Mouse (Mus musculus) MEL (cell line): Measurements from ENCODE around the gene Macf1. TPM values are rescaled to one million over a fixed set of nuclear protein-coding genes. Genes with fewer than 3 reads are reported as not detected.

ENCODE experiments used
- DNase-seq: peaks from one replicate; pipeline ENCODE4 v3.0.0; 2011; ENCODE audit warnings: low read depth, low spot score
- H3K27ac ChIP-seq: 2 replicates; pipeline ENCODE4 v1.5.1; 2012; ENCODE audit warnings: low read depth, mild to moderate bottlenecking, control low read depth, low read length, moderate library complexity; ENCODE audit not compliant: control insufficient read depth
- H3K27me3 ChIP-seq, 2 experiments: fragments of 150-350 bp in 1 of 2; sonication (generic) in 1 of 2; 2 replicates each; pipeline ENCODE4 v1.6.1; 2012; ENCODE audit warnings: low read length in 2 of 2, mild to moderate bottlenecking in 2 of 2, improper control_type of control experiment in 1 of 2, moderate library complexity in 1 of 2; ENCODE audit not compliant: insufficient read depth in 2 of 2, control insufficient read depth in 1 of 2
- H3K36me3 ChIP-seq, 2 experiments: 2 replicates each; pipeline ENCODE4 v1.6.1; 2012 to 2014; ENCODE audit warnings: low read length in 2 of 2, improper control_type of control experiment in 1 of 2, inconsistent platforms in 1 of 2, mild to moderate bottlenecking in 1 of 2; ENCODE audit not compliant: insufficient read depth in 2 of 2, control insufficient read depth in 1 of 2
- H3K4me1 ChIP-seq, 2 experiments: fragments of 150-350 bp in 1 of 2; sonication (generic) in 1 of 2; 2 replicates each; pipeline ENCODE4 v1.6.1; 2012; ENCODE audit warnings: low read length in 2 of 2, improper control_type of control experiment in 1 of 2, mild to moderate bottlenecking in 1 of 2; ENCODE audit not compliant: insufficient read depth in 2 of 2, control insufficient read depth in 1 of 2
- H3K4me3 ChIP-seq, 2 experiments: fragments of 150-350 bp in 1 of 2; sonication (generic) in 1 of 2; 2 replicates each; pipeline ENCODE4 v1.5.1; 2012; ENCODE audit warnings: low read depth in 2 of 2, low read length in 2 of 2, mild to moderate bottlenecking in 2 of 2, moderate library complexity in 2 of 2, control low read depth in 1 of 2, improper control_type of control experiment in 1 of 2; ENCODE audit not compliant: control insufficient read depth in 1 of 2, insufficient read depth in 1 of 2
- H3K79me2 ChIP-seq: 2 replicates; pipeline ENCODE4 v1.6.1; 2012; ENCODE audit warnings: mild to moderate bottlenecking, low read length, moderate library complexity; ENCODE audit not compliant: control insufficient read depth, poor library complexity, insufficient read depth
- H3K9ac ChIP-seq: 2 replicates; pipeline ENCODE4 v1.6.1; 2012; ENCODE audit warnings: low read depth, mild to moderate bottlenecking, control low read depth, low read length, moderate library complexity; ENCODE audit not compliant: control insufficient read depth, poor library complexity, severe bottlenecking
- H3K9me3 ChIP-seq: fragments of 150-350 bp; sonication (generic); replicated peaks from 2 replicates; pipeline ENCODE4 v1.6.1; 2012; ENCODE audit warnings: mild to moderate bottlenecking, low read length, improper control_type of control experiment, moderate library complexity; ENCODE audit not compliant: insufficient read depth
- CTCF ChIP-seq, 3 experiments: IDR thresholded peaks in 2 of 3; conservative IDR thresholded peaks in 1 of 3; 2 replicates each; pipeline ENCODE4 v1.5.1; 2011 to 2012; ENCODE audit warnings: low read length in 3 of 3, low read depth in 2 of 3, mild to moderate bottlenecking in 2 of 3, improper control_type of control experiment in 1 of 3, inconsistent platforms in 1 of 3, mixed read lengths in 1 of 3, moderate library complexity in 1 of 3; ENCODE audit not compliant: control insufficient read depth in 1 of 3, insufficient read depth in 1 of 3, poor library complexity in 1 of 3, severe bottlenecking in 1 of 3
- E2F4 ChIP-seq: IDR thresholded peaks from 2 replicates; pipeline ENCODE4 v1.6.1; 2011; ENCODE audit warnings: low read depth, low read length, improper control_type of control experiment, borderline replicate concordance
- ELF1 ChIP-seq: IDR thresholded peaks from 2 replicates; pipeline ENCODE4 v1.6.1; 2014; ENCODE audit warnings: low read depth, mild to moderate bottlenecking, inconsistent platforms, low read length, improper control_type of control experiment, moderate library complexity
- RAD21 ChIP-seq: IDR thresholded peaks from 2 replicates; pipeline ENCODE4 v1.6.1; 2011; ENCODE audit warnings: mild to moderate bottlenecking, low read depth, low read length, improper control_type of control experiment
- SMC3 ChIP-seq: IDR thresholded peaks from 2 replicates; pipeline ENCODE4 v1.6.1; 2011; ENCODE audit warnings: low read depth, low read length, improper control_type of control experiment
- TCF12 ChIP-seq: IDR thresholded peaks from 2 replicates; pipeline ENCODE4 v1.6.1; 2014; ENCODE audit warnings: low read depth, mild to moderate bottlenecking, inconsistent platforms, low read length, improper control_type of control experiment, moderate library complexity
- ZC3H11A ChIP-seq: IDR thresholded peaks from 2 replicates; pipeline ENCODE4 v1.6.1; 2012; ENCODE audit warnings: low read depth, mild to moderate bottlenecking, inconsistent platforms, low read length, improper control_type of control experiment
- ZKSCAN1 ChIP-seq: IDR thresholded peaks from 2 replicates; pipeline ENCODE4 v1.6.1; 2012; ENCODE audit warnings: low read depth, mild to moderate bottlenecking, inconsistent platforms, low read length, improper control_type of control experiment, moderate library complexity
- ZMIZ1 ChIP-seq: IDR thresholded peaks from 2 replicates; pipeline ENCODE4 v1.6.1; 2012; ENCODE audit warnings: low read depth, mild to moderate bottlenecking, inconsistent platforms, low read length, improper control_type of control experiment, moderate library complexity
- polyA plus RNA-seq, 2 experiments: library from polyadenylated mRNA; stranded (reverse) in 1 of 2; unstranded in 1 of 2; fragments of >175 nt in 1 of 2; fragments of >200 nt in 1 of 2; gene quantifications; 2 replicates each; pipeline versions ENCODE4 v1.2.1 to v1.2.4; 2012; ENCODE audit warnings: low replicate concordance in 2 of 2, low read depth in 1 of 2; ENCODE audit not compliant: insufficient read length in 2 of 2, insufficient read depth in 1 of 2, missing spikeins in 1 of 2
- total RNA-seq: library from RNA; depleted of rRNA; stranded (reverse); fragments of 300-350 nt; gene quantifications from 2 replicates; pipeline ENCODE4 v1.2.3, GENCODE M21; 2012; rRNA removed

Gene Macf1
- total and polyA plus RNA-seq, 3 experiments: 18.5 to 71.4 (median 60.8) TPM

- Histone ChIP-seq H3K27me3 (no peaks in the 10 kb centered on the region), H3K9me3 (no peaks in the 10 kb centered on the region)
Measured at GRCm38 (mm10) chr4:123306999-123307398, 377.2 kb downstream of the Macf1 start.

DNA sequence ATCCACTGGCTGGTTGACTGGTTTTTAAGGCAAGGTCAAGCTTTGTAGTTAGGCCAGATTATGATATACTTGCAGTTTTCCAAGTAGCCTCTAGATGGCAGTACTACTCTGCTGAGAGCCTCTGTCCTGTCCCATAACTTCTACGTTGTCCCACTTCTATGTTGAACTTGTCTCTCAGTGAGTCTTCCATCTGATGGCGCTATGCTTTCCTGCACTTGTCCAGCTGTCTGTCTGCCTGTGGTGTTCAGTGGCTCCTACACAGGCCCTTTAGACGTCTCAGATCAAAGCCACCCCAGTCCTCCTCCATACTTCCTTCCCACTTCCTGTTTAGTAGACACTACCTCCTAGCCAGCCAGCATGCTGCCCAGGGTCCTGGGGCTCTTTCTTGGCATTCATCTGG, 378.4 kb downstream of the Macf1 start:
- Histone ChIP-seq H3K4me1 (0 out of 4 replicates have a peak, but pooled peaks cover 0 to 4% of the 10 kb centered on the region in 2 experiments), H3K27ac (no peak overlapping the region), H3K9ac (no peak overlapping the region), H3K27me3 (no peaks in the 10 kb centered on the region), H3K79me2 (no peaks in the 10 kb centered on the region), H3K4me3 (no peak overlapping the region), H3K36me3 (peaks cover 0 to 2% of the 10 kb centered on the region in 2 experiments; a peak in 2 of 4 replicates), H3K9me3 (no peaks in the 10 kb centered on the region)
- DNase-seq: peak; percentile 67
- no peak for TF ChIP-seq TCF12
- TF ChIP-seq ZC3H11A: peak; percentile 52
- peak; percentile 79 for TF ChIP-seq RAD21
- peak; percentile 58 for TF ChIP-seq SMC3
- TF ChIP-seq CTCF (IDR thresholded peaks at IDR 0.05 in 2 of 3, conservative IDR thresholded peaks at IDR 0.05 in 1 of 3; ENCODE audit: control insufficient read depth in 1 of 3, insufficient read depth in 1 of 3, low read depth in 2 of 3, low read length in 3 of 3, poor library complexity in 1 of 3, severe bottlenecking in 1 of 3): peak; percentile 43 to 88 (median 81); a peak in 5 of 6 replicates

More at GRCm38 (mm10) chr4:123306999-123307398, 377.2 kb downstream of the Macf1 start:
- H3K9ac ChIP-seq: no peak overlapping the region
- no peaks in the 10 kb centered on the region for H3K79me2 ChIP-seq
- no peak for DNase-seq
- H3K4me3 ChIP-seq: no peak overlapping the region
- no peak overlapping the region for H3K27ac ChIP-seq
- H3K4me1 ChIP-seq: 0 out of 4 replicates have a peak, but pooled peaks cover 0 to 4% of the 10 kb centered on the region in 2 experiments
- TF ChIP-seq E2F4: no peak
- TF ChIP-seq ZMIZ1: no peak
- TF ChIP-seq ZKSCAN1: no peak
- no peak for TF ChIP-seq ELF1
- TF ChIP-seq TCF12: no peak
- TF ChIP-seq, all 39 proteins: peak for 0
- peaks cover 0 to 2% of the 10 kb centered on the region in 2 experiments; a peak in 2 of 4 replicates for H3K36me3 ChIP-seq

Other genes with a start within 250 kb of the Macf1 start
- gene Ndufs5, start 33.8 kb upstream of the Macf1 start, total RNA-seq: 230 and 252 TPM in 2 replicates
- 100 to 1,000 TPM in 1 of 2 experiments, not detected in 1; 155 TPM for gene Ndufs5, start 33.8 kb upstream of the Macf1 start, polyA plus RNA-seq
- 52.9 and 53.3 TPM in 2 replicates for gene Akirin1, start 66.0 kb upstream of the Macf1 start, total RNA-seq
- 10 to 100 TPM in 1 of 2 experiments, not detected in 1; 46.3 TPM for gene Akirin1, start 66.0 kb upstream of the Macf1 start, polyA plus RNA-seq
- gene Rhbdl2, start 103.5 kb upstream of the Macf1 start, total RNA-seq: not detected in 2 replicates
- not detected for gene Rhbdl2, start 103.5 kb upstream of the Macf1 start, polyA plus RNA-seq
- not detected in 2 replicates for gene 4933427I04Rik, start 175.3 kb upstream of the Macf1 start, total RNA-seq
- not detected for gene 4933427I04Rik, start 175.3 kb upstream of the Macf1 start, polyA plus RNA-seq
- 50.6 and 54.2 TPM in 2 replicates for gene Mycbp, start 220.5 kb upstream of the Macf1 start, total RNA-seq
- gene Mycbp, start 220.5 kb upstream of the Macf1 start, polyA plus RNA-seq: 10 to 100 TPM in 1 of 2 experiments, not detected in 1; 86.6 TPM
- gene Rragc, start 233.1 kb upstream of the Macf1 start, total RNA-seq: 19.5 and 21.0 TPM in 2 replicates
- gene Rragc, start 233.1 kb upstream of the Macf1 start, polyA plus RNA-seq: 10 to 100 TPM in 1 of 2 experiments, not detected in 1; 36.6 TPM
- 1.3 and 2.1 TPM in 2 replicates for gene 4930535I16Rik, start 233.7 kb upstream of the Macf1 start, total RNA-seq
- not detected for gene 4930535I16Rik, start 233.7 kb upstream of the Macf1 start, polyA plus RNA-seq